Mouse (Mus musculus): Measurements from ENCODE around the gene Prkag2.
"Not testable (repeated sequence)": the region's sequence is repeated elsewhere in the genome, so short reads cannot be mapped to it uniquely, and the experiment has no call there.

The Prkag2 gene

DNA sequence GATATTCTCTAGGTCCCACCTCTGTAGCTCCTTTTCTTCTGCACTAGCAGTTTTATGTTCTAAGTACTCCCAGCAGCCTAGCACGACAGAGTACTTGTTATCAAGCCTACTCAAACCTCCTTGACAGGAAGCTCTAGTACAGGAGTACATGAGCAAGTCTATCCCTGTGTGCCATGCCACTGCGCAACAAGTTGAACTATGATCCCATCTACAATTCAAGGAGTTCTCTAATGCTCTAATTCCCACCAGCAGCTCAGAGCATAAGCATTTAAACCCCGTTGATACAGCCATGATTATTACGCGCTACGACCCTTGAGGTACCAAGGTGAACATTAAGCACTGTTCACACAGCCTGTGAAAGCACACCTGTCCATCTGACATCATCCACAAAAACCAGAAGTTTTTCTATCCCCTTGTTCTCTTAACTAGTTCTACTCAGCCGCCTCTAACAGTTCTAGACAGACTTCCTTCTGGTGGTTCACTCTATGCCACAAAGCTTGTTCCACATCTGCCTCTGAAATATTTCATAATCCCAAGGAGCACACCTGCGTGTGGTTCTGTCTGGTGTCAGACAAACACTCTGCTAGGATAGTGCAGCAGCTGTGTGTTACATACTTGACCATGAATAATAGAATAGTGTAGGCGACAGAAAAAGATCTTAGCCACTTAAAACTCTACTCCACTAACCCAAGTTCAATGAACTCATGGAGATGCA lies 274.2 kb downstream of the Prkag2 start:
- DNase-seq (ENCODE audit: low read depth, low spot score), result no peak

DNA sequence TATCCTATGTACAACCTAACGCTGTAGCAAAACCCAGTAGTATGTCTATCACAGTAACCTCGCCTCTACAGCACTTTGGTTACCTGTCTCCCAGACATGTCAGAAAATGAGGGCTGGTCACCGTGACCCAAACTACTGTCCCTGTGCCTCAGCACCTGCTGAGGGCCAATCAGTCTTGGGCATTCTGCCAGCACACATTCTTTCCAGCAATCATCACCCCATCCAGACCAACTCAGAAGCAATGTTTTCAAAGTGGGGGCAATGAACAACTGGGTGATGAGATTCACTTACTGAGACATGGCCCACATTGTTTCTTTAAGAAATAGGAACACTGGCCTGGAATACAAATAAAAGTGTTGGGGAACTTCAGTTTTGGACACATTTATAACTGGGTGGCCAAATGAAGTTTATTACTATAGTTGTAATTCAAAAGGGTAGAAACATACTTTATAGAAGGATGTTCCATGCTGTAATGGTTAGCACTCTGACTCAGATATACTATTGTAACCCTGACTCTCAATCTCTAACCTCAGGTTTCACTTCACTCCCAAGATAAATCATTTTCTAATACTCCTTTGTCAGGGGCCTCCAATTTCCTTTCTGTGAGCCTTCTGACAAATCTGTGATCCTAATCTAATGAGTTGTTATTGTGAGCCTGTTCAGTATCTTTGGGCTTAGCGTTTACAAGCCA lies 274.9 kb downstream of the Prkag2 start:
- DNase-seq (ENCODE audit: low read depth, low spot score), result no peak

DNA sequence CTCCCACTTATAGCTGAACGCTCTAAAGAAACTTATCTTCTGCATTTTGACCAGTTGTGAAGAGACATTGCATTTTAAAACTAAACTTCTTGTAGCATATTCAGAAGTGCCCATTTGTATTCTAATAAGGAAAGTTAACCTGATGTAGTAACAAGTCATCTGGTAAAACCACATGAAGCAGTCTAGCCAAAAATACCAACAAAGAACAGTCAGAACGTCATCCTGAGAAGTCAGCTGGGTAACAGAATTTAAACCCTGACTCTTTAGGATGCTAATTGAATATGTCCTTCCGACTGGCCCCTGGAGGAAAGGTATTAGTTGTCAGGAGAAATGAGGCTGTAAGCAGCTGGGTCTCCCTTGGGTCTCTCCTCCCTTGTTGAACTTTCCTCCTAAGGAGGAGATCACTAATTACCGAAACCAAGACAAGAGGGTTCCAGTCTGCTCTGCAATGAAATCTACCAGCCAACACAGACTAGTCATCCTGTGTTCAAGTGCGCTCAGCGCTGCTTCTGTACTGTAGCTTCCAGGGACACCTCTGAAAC lies 276.5 kb downstream of the Prkag2 start:
- DNase-seq (ENCODE audit: low read depth, low spot score), result no peak

DNA sequence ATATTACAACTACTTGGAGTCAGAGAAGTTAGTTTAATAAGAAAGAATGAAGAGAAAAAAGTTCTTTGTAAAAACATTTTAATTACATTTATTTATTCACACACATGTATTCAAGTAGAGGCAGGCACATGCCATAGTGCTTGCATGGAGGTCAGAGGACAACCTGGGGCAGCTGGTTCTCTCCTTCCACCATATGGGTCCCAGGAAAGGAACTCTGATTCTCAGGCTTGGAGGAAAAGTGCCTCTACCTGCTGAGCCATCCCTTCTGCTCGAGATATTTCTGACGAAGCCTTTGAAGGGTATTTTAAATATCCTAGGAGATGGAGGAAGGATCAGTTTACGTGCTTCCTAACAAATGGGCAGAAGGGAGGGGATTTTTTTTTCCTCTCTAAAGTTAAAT lies 277.7 kb downstream of the Prkag2 start:
- DNase-seq (ENCODE audit: low read depth, low spot score), result no peak

DNA sequence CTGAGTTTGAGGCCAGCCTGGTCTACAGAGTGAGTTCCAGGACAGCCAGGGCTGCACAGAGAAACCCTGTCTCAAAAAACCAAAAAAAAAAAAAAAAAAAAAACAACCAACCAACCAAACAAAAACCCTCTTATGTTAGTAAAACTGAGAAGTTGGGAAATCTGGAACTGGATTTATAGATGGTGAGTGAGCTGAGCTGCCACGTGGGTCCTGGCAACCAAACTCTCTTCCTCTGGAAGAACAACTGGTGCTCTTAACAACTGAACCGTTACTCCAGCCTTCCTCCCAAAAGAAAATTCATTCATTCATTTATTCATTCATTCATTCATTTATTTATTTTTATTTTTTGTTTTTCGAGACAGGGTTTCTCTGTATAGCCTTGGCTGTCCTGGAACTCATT lies 278.2 kb downstream of the Prkag2 start:
- DNase-seq (ENCODE audit: low read depth, low spot score), result not testable (repeated sequence)

DNA sequence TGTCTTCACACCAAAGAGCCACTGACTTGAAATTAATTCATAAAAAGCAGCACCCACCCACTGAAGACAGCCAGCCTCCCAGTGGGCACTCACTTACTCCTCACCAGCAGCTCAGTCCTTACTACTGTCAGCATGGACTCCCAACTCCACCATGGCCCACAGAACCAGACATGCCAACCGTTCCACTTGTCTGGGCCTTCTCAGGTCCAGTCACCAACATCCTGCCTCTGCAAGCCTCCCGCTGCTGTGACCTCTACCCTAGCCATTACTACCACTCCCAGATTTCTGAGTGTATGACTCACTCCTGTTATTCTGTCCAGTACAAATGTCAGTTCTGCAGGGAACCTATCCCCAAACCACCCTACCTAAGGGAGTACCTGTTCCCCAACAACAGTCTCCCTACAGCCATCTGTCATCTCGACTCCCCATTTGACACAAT lies 279.0 kb downstream of the Prkag2 start:
- DNase-seq (ENCODE audit: low read depth, low spot score), result no peak

DNA sequence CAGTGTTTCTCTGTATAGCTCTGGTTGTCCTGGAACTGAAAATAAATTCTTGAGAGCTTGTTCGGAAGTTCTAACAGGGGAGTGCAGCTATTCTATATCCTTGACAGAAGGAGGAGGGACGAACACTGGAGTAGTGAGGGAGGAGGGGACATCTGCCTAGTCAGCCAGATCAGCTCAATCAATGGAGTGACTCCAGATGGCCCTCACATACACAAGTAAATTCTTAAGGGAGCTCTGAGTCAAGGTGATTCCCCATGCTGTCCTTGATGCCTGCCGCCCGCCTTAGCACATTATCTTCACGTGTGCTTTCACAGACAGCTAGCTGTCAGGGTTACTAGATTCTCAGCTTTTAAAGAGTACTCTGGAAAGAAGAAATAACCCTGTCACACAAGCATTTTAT lies 279.8 kb downstream of the Prkag2 start:
- no peak for DNase-seq (ENCODE audit: low read depth, low spot score)

DNA sequence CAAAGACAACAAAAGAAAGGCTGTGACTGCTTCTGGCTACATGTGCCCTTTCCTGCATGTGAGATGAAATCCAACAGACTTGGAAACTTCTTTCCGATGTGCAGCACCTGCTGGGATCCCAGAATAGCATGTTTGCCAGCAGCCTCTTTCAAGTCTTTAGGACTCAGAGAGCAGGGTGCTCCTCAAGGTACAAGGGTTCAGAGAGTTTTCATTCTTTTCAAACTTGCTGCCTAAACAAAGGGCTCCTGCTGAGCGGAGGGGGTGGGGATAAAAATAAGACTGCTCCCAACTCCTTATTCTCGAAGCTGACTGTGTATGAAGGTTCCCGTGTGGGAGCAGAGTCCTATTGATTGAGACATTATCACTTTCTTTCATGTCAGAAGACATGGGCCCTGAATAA lies 283.3 kb downstream of the Prkag2 start:
- DNase-seq (ENCODE audit: low read depth, low spot score), result no peak

DNA sequence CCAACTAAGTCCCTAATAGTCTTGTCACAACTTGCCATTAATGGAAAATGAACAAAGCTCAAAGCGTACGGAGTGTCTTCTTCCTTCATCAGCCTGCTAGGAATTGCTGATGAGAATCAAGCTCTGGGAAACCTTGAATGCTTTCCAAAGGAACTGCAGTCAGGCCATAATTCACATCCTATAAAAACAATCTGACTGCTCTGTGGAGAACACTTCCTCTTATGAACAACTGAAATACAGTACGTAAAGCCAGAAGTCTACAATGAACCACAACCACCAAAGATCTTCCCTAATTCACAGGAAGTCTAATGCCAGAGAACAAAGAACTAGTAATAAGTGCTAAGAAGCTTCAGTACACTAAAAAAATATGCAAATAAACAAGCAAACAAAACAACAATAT lies 286.5 kb downstream of the Prkag2 start:
- DNase-seq (ENCODE audit: low read depth, low spot score), result no peak

DNA sequence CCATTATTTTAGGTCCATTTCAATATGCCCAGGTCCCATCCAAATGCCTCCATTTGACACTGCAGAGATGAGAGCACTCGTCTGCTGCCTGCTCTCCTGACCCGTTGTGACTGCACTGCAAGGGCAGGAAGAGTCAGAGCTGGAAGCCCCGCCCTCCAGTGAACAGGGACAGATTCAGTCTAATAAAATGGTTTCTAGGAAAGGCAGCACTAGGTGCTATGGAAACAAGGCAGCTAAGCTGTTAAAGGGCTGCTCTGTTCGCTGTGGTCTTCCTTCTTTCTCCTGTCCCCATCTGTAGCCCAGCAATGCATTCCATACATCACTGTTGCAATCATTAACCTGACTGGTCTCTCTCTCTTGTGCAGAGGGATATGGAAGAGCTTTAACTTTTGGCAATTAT lies 287.4 kb downstream of the Prkag2 start:
- no peak for DNase-seq (ENCODE audit: low read depth, low spot score)
